Mouse (Mus musculus): ENCODE data around the gene Tmem53. TPM values are rescaled to one million over a fixed set of nuclear protein-coding genes. Genes with fewer than 3 reads are reported as not detected.
"Not testable (repeated sequence)": the region's sequence is repeated elsewhere in the genome, so short reads cannot be mapped to it uniquely, and the experiment has no call there.

The Tmem53 gene
- total RNA-seq, 2 experiments from 2014 or later = 5.5 to 7.6 TPM

- no peak for DNase-seq
These were observed 769 bp upstream of the Tmem53 start for GRCm38 (mm10) chr4:117250982-117251381.

- DNase-seq = no peak
These were observed 600 bp downstream of the Tmem53 start for GRCm38 (mm10) chr4:117252351-117252750.

DNA sequence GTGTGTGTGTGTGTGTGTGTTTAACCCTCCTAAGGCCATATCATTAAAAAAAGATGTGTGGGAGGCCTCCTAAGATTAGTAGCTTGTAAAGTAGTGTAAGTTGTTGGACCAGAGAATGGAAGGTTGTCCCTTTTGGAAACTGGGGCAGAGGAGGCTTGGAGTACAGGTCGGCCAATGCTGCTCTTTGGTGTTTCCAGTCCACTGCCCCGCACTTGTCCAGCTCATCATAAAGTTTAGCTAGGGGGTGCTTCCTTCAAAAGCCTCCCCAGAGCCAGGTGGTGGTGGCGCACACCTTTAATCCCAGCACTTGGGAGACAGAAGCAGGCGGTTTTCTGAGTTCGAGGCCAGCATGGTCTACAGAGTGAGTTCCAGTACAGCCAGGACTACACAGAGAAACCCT is 1.0 kb downstream of the Tmem53 start:
- DNase-seq = no peak

- DNase-seq = no peak
These were observed 1.7 kb downstream of the Tmem53 start for GRCm38 (mm10) chr4:117253218-117254016.

- DNase-seq = no peak
These were observed 2.4 kb downstream of the Tmem53 start for GRCm38 (mm10) chr4:117254017-117254627.

- DNase-seq = no peak
These were observed 2.9 kb downstream of the Tmem53 start for GRCm38 (mm10) chr4:117254672-117255071.

DNA sequence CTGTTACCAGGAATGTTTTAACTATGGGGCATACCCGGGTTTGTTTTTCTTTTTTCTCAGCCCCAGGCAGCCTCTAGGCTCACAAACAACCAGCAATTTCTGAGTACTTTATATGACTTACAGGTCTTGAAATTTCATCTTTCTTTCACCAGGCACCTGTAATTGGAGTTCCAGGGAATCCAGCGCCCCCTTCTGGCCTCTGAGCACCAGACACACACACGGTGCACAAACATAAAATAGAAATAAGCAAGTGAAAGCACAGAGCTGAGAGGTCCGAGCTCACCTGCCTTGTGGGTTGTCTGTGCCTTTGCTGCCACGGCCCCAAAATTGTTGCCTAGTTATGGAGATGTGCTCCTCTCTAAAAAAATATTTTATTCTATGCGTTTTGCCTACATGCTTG is 8.2 kb downstream of the Tmem53 start:
- not testable (repeated sequence) for DNase-seq

- no peak for DNase-seq
These were observed 9.5 kb downstream of the Tmem53 start for GRCm38 (mm10) chr4:117261222-117261621.

- no peak for DNase-seq
These were observed 10.6 kb downstream of the Tmem53 start for GRCm38 (mm10) chr4:117262101-117262913.

- no peak for DNase-seq
These were observed 11.2 kb downstream of the Tmem53 start for GRCm38 (mm10) chr4:117262987-117263386.

DNA sequence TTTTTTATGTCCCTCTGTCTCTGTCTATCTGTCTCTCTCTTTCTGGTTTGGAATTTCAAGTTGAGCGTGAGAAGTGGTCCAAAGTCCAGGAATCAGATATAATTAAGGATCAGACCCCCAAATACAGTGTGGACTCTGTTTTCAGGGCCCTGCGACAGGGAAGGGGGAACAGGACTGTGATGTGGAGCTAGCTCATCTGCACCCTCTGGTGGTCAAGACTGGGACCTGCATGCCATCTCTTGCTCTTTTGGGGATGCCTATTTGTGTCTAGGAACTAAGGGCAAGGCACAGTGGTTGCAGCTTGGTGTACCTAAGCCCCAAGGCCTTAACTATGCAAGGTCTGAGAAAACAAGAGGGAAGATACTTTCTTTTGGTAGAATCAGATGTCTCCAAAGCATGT is 15.5 kb downstream of the Tmem53 start:
- peak; percentile 76 for DNase-seq

- DNase-seq = no peak
These were observed 16.2 kb downstream of the Tmem53 start for GRCm38 (mm10) chr4:117267831-117268437.

DNA sequence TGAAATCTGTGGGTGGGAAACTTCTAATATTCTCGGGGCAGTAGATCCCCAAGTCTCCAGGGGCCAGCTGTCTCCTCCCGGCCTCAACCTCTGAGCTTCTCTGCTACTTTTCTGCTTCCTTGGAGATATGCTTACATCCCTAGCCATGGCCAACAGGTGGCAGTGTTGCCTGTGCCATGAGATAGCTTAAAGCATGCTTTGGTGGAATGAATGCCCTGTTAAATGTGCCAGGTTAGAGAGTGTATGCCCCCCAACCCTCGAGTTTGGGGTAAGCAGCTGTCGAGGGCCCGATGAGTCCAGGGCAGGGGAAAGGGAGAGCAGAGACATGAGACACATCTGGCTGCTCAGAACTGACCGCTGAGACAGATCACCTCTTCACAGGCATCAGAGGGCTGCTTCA is 18.5 kb downstream of the Tmem53 start:
- DNase-seq = peak; percentile 79

DNA sequence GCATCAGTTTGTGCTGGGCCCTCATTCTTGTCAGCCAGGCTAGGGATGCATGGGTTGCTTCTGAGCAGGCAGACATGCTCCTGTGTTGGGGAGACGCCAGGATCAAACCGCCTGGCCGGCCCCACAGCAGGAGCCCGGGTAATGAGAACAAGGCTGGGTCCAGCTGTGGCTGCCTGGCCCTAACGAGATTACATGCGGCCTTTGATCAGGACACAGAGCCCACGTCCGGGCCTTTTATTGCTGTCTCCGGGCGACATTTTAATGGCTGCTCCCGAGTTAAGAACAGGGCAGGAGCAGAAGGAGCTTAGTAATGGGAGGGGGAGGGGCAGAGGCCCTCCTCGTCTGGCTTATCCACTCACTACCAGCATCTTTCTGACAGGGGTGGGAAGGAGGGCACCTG is 20.7 kb downstream of the Tmem53 start:
- DNase-seq = no peak

GRCm38 (mm10) chr4:117274720-117275119 is 23.0 kb downstream of the Tmem53 start:
- DNase-seq = no peak

- DNase-seq = no peak
These were observed 24.5 kb downstream of the Tmem53 start for GRCm38 (mm10) chr4:117276281-117276711.

DNA sequence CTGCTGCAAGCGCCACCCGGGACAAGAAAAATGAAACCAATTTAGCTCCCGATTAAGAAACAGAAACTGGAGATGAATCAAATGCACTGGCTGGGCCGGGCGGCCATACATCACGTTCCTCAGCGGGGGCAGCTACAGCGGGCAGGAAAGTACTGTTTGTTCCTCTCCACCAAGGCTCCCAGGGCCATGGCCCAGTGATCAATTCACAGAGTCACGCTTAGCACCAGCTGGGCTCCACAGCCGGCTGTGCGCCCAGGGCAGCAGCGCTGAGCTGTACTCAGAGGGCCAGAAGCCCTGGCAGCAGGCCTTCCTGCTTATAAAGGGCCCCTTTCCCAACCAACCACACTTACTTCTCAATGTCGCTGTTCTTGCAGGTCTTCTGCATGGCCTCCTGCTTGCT is 25.3 kb downstream of the Tmem53 start:
- no peak for DNase-seq

DNA sequence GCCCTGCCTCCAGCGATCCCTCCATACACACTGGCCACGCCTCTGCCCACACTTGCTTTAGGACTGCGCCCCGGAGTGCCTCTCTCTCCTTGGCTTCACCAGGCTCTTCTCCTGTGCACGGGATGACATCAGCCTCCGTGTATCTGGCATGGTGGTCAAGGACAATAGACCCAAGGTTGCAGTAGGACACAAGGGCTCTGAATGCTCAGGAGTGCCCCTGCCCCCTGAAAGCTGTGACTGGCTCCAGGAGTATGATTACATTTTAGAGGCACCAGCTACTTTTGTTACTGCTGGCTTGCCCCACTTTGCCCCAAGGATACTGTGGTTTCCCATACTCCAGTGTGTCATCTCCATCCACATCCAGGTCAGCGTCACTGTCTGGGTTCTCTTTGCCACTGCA is 25.9 kb downstream of the Tmem53 start:
- DNase-seq = no peak

DNA sequence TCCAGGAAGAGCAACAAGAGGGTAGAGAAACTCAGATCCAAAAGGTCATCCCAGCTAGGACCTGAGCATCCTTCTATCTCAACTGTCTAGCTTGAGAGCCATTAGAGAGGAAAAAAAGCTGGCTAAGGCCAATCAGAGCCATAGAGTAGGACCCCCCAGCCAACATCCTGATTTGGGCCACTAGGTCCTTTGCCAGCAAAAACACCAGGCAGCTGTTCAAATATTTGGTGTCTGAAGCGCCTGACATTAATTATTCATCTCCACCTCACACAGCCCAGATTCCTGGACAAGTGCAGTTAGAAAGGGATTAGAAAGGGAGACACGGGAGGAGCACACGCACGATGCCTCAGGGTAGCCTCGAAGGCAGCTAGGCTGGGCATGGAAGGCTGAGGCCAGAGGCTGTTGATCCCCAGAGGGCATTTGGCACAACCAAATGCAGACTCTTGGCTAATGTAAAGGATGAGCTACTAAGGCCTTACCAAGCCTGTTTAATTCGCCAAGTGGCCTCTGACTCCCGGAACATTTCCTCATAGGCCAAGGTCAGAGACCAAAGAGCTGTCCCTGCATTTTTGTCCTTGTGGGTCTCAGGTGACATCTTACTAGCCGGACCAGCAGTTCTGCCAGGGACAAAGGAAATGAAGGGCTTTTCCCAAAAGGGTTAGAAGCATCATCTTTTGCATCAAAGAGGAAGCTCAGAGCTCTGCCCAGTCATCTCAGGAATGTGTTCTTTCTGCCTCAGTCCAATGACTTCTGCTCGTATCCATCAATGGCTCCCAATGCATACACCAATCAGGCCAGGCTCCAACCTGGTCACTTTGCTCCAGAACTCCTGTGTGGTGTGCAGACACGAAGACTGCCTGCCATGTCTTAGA is 26.9 kb downstream of the Tmem53 start:
- no peak for DNase-seq

DNA sequence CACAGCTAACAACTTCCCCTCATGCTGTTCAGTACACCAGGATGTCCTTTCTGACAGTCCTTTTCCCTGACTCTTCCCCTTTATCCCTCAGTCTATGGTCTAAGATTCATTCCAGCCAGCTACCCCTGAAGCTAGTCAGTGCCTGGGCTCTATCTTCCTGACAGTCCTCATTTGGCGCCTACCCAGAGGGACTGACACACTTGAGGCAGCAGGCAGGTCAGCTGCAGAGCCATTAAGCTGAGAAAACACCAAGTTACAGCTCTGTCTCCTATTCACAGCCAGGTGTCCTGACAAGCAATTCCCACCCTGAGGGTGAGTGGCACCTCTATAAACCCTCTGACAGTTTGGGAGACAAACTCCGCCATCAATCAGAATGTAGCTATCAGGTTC is 27.5 kb downstream of the Tmem53 start:
- no peak for DNase-seq

- DNase-seq = no peak
These were observed 28.7 kb downstream of the Tmem53 start for GRCm38 (mm10) chr4:117280397-117280930.
